Mouse (Mus musculus): Measurements from ENCODE around the gene Pex26. TPM values are rescaled to one million over a fixed set of nuclear protein-coding genes. Genes with fewer than 3 reads are reported as not detected.
A peak's percentile ranks its signal among the peaks of the same experiment; 100 is the strongest.

Pex26 gene
- 13.9 and 15.2 TPM in 2 replicates for polyA plus RNA-seq (2014; fragmentation: Nextera tagmentation; extraction: Ambion mirVana)

GRCm38 (mm10) chr6:121183414-121184173, at the start of gene Pex26:
TSS of gene Pex26 (plus strand) at chr6:121183667.
- Histone ChIP-seq H3K4me1 (replicated peaks; ENCODE audit: control insufficient read depth, insufficient read depth, low read length) (peaks cover 21% of the 10 kb centered on the region), H3K27ac (peak within 1 kb of the TSS; percentile 81), H3K4me2 (replicated peaks) (peak within 1 kb of the TSS; percentile 80), H3K9ac (peak within 1 kb of the TSS; percentile 74), H3K9me3 (ENCODE audit: control insufficient read depth, low read length) (no peaks in the 10 kb centered on the region), H3K4me3 (replicated peaks; ENCODE audit: low read length) (peak within 1 kb of the TSS; percentile 50), H3K27me3 (ENCODE audit: control insufficient read depth, insufficient read depth, low read length) (no peaks in the 10 kb centered on the region), H3K36me3 (replicated peaks; ENCODE audit: control insufficient read depth, insufficient read depth) (peaks cover 19% of the 10 kb centered on the region)
- DNase-seq (ENCODE audit: low spot score) (peak; percentile 96), ATAC-seq (ENCODE audit: low FRiP score) (peak; percentile 92)
- 2% methylated on average over 32 of the region's 32 CpGs for WGBS

- 12% methylated on average over 3 of the region's 3 CpGs for WGBS
- no peaks in the 10 kb centered on the region for H3K9me3 ChIP-seq (ENCODE audit: control insufficient read depth, low read length)
- DNase-seq (ENCODE audit: low spot score) (no peak), ATAC-seq (ENCODE audit: low FRiP score) (no peak)
- H3K4me1 ChIP-seq (replicated peaks; ENCODE audit: control insufficient read depth, insufficient read depth, low read length): peaks cover 3% of the 10 kb centered on the region; the same call in 1 of the 2 replicates
- no peak overlapping the region for H3K4me3 ChIP-seq (replicated peaks; ENCODE audit: low read length)
- no peaks in the 10 kb centered on the region for H3K36me3 ChIP-seq (replicated peaks; ENCODE audit: control insufficient read depth, insufficient read depth)
- no peak overlapping the region for H3K4me2 ChIP-seq (replicated peaks)
- H3K27ac ChIP-seq: no peak overlapping the region
- no peaks in the 10 kb centered on the region for H3K27me3 ChIP-seq (ENCODE audit: control insufficient read depth, insufficient read depth, low read length)
- H3K9ac ChIP-seq: no peak overlapping the region
Measured at GRCm38 (mm10) chr6:121134249-121134648, 49.2 kb upstream of the Pex26 start.

DNA sequence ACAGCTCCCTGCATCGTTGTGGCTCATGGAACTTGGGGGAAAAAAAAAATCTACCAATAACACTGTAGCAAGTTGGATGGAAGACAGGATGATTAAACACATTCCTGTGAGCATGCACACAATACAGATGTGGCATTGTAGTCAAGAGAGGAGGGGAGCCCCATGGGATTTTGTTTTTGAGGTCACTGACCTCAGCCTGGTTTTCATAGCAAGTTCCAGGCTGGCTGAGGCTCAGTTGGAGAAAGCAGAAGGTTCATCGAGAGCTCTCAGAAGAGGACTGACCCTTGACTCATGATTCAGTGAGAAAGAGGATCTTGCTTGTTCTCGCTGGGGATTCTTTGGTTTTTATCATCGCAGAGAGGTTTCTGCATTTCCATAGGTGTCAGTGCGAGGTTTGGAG, 48.6 kb upstream of the Pex26 start:
- ATAC-seq (ENCODE audit: low FRiP score): no peak
- H3K4me2 ChIP-seq (replicated peaks): no peak overlapping the region
- H3K9me3 ChIP-seq (ENCODE audit: control insufficient read depth, low read length): no peaks in the 10 kb centered on the region
- H3K9ac ChIP-seq: no peak overlapping the region
- no peaks in the 10 kb centered on the region for H3K36me3 ChIP-seq (replicated peaks; ENCODE audit: control insufficient read depth, insufficient read depth)
- no peak overlapping the region for H3K4me3 ChIP-seq (replicated peaks; ENCODE audit: low read length)
- no peak for DNase-seq (ENCODE audit: low spot score)
- no peak overlapping the region for H3K27ac ChIP-seq
- H3K27me3 ChIP-seq (ENCODE audit: control insufficient read depth, insufficient read depth, low read length): no peaks in the 10 kb centered on the region
- 42% methylated on average over 5 of the region's 5 CpGs for WGBS
- 0 out of 2 replicates have a peak, but pooled peaks cover 3% of the 10 kb centered on the region for H3K4me1 ChIP-seq (replicated peaks; ENCODE audit: control insufficient read depth, insufficient read depth, low read length)

GRCm38 (mm10) chr6:121137222-121137621, 46.2 kb upstream of the Pex26 start:
- Histone ChIP-seq H3K4me1 (replicated peaks; ENCODE audit: control insufficient read depth, insufficient read depth, low read length) (no peaks in the 10 kb centered on the region), H3K4me2 (replicated peaks) (no peak overlapping the region), H3K9me3 (ENCODE audit: control insufficient read depth, low read length) (no peaks in the 10 kb centered on the region), H3K27me3 (ENCODE audit: control insufficient read depth, insufficient read depth, low read length) (no peaks in the 10 kb centered on the region), H3K27ac (no peak overlapping the region), H3K4me3 (replicated peaks; ENCODE audit: low read length) (no peak overlapping the region), H3K9ac (no peak overlapping the region), H3K36me3 (replicated peaks; ENCODE audit: control insufficient read depth, insufficient read depth) (no peaks in the 10 kb centered on the region)
- 75% methylated on average over 6 of the region's 6 CpGs for WGBS
- DNase-seq (ENCODE audit: low spot score) (no peak), ATAC-seq (ENCODE audit: low FRiP score) (no peak)

DNA sequence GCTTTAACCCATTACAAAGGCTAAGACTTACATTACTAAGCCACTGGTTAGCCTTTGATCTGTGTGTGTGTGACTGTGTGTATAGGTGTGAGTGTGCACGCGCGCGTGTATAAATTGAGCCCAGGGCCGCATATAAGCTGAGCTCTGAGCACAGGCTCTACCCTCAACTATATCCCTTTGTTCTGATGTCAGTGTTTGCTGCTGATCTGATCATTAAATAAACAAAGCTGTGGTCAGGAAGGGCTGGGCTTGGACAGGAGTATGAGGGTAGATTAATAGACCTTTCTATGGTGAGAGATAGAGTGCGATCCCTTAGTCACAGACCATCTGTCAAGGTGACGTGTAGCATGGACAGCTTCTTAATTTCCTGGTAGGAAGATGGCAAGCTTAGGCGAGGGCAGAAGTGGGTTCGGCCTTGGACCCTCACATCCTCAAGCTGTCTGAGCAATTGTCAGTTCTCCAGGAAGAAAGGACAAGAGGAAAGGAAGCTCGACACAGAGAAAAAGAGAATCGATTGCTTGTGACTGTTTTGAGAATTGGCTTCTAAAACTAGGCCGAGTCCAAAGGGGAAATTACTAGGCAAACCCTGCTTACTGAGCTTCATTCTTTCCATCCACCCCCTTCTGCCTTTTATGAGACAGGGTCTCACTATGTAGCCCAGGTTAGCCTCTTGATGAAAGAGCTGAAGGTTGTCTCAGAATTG, 45.0 kb upstream of the Pex26 start:
- ATAC-seq (ENCODE audit: low FRiP score): no peak
- H3K36me3 ChIP-seq (replicated peaks; ENCODE audit: control insufficient read depth, insufficient read depth): no peaks in the 10 kb centered on the region
- no peak overlapping the region for H3K4me2 ChIP-seq (replicated peaks)

DNA sequence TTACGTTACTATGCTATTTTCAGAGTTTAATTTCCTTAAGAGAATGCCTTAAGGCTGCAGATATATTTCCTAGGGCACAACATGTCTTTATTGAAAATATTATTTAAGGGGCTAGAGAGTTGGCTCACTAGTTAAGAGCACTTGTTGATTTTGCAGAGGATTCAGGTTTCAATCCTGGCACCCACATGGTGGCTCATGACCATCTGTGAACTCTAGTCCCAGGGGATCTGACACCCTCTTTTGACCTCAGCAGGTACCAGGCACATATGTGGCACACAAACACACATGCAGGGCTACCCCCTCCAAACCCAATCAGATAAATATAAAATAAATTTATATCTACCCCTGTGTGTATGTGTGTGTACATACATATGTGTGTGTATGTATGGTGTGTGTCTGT, 44.2 kb upstream of the Pex26 start:
- ATAC-seq (ENCODE audit: low FRiP score): no peak
- no peak overlapping the region for H3K27ac ChIP-seq
- no peaks in the 10 kb centered on the region for H3K36me3 ChIP-seq (replicated peaks; ENCODE audit: control insufficient read depth, insufficient read depth)
- 78% methylated on average over 1 of the region's 1 CpGs for WGBS
- no peaks in the 10 kb centered on the region for H3K4me1 ChIP-seq (replicated peaks; ENCODE audit: control insufficient read depth, insufficient read depth, low read length)
- no peak overlapping the region for H3K9ac ChIP-seq
- no peak for DNase-seq (ENCODE audit: low spot score)
- no peak overlapping the region for H3K4me3 ChIP-seq (replicated peaks; ENCODE audit: low read length)
- no peak overlapping the region for H3K4me2 ChIP-seq (replicated peaks)
- no peaks in the 10 kb centered on the region for H3K9me3 ChIP-seq (ENCODE audit: control insufficient read depth, low read length)
- no peaks in the 10 kb centered on the region for H3K27me3 ChIP-seq (ENCODE audit: control insufficient read depth, insufficient read depth, low read length)

More for the DNA sequence above, 45.0 kb upstream of the Pex26 start:
- H3K27ac ChIP-seq: no peak overlapping the region
- no peak overlapping the region for H3K4me3 ChIP-seq (replicated peaks; ENCODE audit: low read length)
- WGBS: 79% methylated on average over 12 of the region's 12 CpGs
- DNase-seq (ENCODE audit: low spot score): no peak
- no peaks in the 10 kb centered on the region for H3K27me3 ChIP-seq (ENCODE audit: control insufficient read depth, insufficient read depth, low read length)
- no peaks in the 10 kb centered on the region for H3K4me1 ChIP-seq (replicated peaks; ENCODE audit: control insufficient read depth, insufficient read depth, low read length)
- H3K9me3 ChIP-seq (ENCODE audit: control insufficient read depth, low read length): no peaks in the 10 kb centered on the region
- no peak overlapping the region for H3K9ac ChIP-seq

- no peaks in the 10 kb centered on the region for H3K4me1 ChIP-seq (replicated peaks; ENCODE audit: control insufficient read depth, insufficient read depth, low read length)
- H3K9me3 ChIP-seq (ENCODE audit: control insufficient read depth, low read length): no peaks in the 10 kb centered on the region
- no peaks in the 10 kb centered on the region for H3K27me3 ChIP-seq (ENCODE audit: control insufficient read depth, insufficient read depth, low read length)
- ATAC-seq (ENCODE audit: low FRiP score) (no peak), DNase-seq (ENCODE audit: low spot score) (no peak)
- no peak overlapping the region for H3K4me3 ChIP-seq (replicated peaks; ENCODE audit: low read length)
- H3K36me3 ChIP-seq (replicated peaks; ENCODE audit: control insufficient read depth, insufficient read depth): no peaks in the 10 kb centered on the region
- WGBS: 81% methylated on average over 7 of the region's 7 CpGs
- H3K9ac ChIP-seq: no peak overlapping the region
- H3K27ac ChIP-seq: no peak overlapping the region
- no peak overlapping the region for H3K4me2 ChIP-seq (replicated peaks)
Measured at GRCm38 (mm10) chr6:121142298-121142697, 41.2 kb upstream of the Pex26 start.

- Histone ChIP-seq H3K4me1 (replicated peaks; ENCODE audit: control insufficient read depth, insufficient read depth, low read length) (no peaks in the 10 kb centered on the region), H3K9ac (no peak overlapping the region), H3K9me3 (ENCODE audit: control insufficient read depth, low read length) (no peaks in the 10 kb centered on the region), H3K27me3 (ENCODE audit: control insufficient read depth, insufficient read depth, low read length) (no peaks in the 10 kb centered on the region), H3K36me3 (replicated peaks; ENCODE audit: control insufficient read depth, insufficient read depth) (no peaks in the 10 kb centered on the region), H3K4me3 (replicated peaks; ENCODE audit: low read length) (no peak overlapping the region), H3K27ac (no peak overlapping the region), H3K4me2 (replicated peaks) (no peak overlapping the region)
- ATAC-seq (ENCODE audit: low FRiP score): no peak
- WGBS: 83% methylated on average over 8 of the region's 8 CpGs
- no peak for DNase-seq (ENCODE audit: low spot score)
Measured at GRCm38 (mm10) chr6:121143439-121143838, 40.0 kb upstream of the Pex26 start.

- Histone ChIP-seq H3K9ac (no peak overlapping the region), H3K4me1 (replicated peaks; ENCODE audit: control insufficient read depth, insufficient read depth, low read length) (no peaks in the 10 kb centered on the region), H3K36me3 (replicated peaks; ENCODE audit: control insufficient read depth, insufficient read depth) (no peaks in the 10 kb centered on the region), H3K27me3 (ENCODE audit: control insufficient read depth, insufficient read depth, low read length) (no peaks in the 10 kb centered on the region), H3K4me2 (replicated peaks) (no peak overlapping the region), H3K9me3 (ENCODE audit: control insufficient read depth, low read length) (no peaks in the 10 kb centered on the region), H3K27ac (no peak overlapping the region), H3K4me3 (replicated peaks; ENCODE audit: low read length) (no peak overlapping the region)
- peak; percentile 61; the same call in 1 of the 2 replicates for ATAC-seq (ENCODE audit: low FRiP score)
- WGBS: 57% methylated on average over 4 of the region's 4 CpGs
- no peak for DNase-seq (ENCODE audit: low spot score)
Measured at GRCm38 (mm10) chr6:121144066-121144465, 39.4 kb upstream of the Pex26 start.

All from hindbrain, embryonic 14.5 days (tissue).